Mouse (Mus musculus): ENCODE measurements around the gene Olfr961.

Gene Olfr961

DNA sequence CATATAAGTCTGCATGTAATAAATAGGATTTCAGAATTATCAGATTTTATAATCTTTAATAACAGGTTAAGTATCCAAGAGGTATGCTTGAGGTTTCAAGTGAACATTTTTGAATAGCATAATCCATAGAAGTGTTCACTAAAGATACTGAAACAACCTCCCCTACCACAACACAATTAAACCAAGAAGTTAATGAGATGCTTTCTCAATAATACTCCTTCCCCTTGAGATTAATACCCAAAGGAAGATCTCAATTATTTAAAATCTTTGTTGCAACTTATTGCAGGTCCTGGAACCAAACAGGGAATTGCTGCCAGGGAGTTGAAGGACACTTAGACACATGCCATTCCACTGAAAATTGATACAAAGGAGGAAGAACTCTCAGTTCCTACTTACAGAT lies at the start of gene Olfr961:
Gene Olfr961 (plus strand): TSS at position 301 of the 400 bp plus-strand sequence.
- DNase-seq, result no peak

DNA sequence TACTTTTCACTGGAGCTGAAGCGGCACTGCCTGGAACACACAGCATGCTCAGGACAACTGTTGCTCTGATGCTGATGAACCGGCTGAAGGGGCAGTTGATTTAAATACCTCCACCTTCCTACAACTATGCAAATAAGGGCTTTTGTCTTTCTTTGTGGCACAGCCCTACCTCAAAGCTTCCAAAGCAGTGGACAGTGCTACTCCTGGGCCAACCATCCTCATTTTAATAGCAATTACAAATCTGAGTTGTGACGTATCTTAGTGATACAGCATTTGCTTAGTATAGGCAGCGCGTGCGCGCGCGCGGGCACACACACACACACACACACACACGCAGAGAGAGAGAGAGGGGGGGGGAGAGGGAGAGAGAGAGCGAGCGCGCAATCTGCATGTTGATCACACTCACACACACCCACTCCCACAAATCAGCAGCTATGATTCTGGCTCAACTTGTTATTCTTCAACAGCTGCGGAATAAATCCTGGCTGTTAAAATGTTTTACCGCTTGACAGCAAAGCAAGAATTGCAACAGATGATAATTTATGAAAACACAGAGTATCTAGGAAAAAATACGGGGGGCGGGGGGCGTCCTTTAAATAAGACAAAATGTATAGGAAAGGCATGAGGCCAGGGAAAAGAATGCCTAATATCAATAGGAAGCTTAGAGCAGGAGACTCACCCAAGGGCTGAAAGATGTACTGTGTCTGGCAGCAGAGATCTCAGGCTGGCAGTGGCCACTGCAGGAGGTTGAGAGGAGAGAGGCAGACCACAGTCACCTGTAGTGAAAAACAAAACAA lies 42.2 kb upstream of the Olfr961 start:
- no peak for DNase-seq

DNA sequence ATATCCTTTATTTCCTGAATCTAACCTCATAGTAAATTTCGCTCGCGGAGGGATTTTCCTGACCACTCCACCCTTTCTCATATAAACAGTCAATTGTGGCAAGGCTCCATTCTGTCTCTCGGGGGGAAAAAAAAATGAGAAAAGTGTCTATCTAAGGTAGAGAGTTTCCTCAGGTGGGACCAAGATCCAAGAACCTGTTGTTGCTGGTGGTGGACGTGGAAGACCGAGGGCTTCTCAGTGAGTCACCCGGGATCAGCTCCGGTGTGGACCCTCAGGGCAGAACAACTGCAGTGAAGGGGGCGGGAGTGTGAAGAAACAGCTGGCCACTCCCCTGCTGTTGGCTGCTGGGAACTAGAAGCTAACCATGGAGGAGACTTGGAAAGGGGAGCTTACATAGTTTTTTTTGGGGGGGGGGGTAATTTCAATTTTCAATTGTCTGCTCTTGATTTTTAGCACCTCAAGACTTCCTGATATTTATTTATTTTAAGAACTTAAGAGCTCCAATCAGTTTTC lies 41.5 kb upstream of the Olfr961 start:
- DNase-seq, result no peak

DNA sequence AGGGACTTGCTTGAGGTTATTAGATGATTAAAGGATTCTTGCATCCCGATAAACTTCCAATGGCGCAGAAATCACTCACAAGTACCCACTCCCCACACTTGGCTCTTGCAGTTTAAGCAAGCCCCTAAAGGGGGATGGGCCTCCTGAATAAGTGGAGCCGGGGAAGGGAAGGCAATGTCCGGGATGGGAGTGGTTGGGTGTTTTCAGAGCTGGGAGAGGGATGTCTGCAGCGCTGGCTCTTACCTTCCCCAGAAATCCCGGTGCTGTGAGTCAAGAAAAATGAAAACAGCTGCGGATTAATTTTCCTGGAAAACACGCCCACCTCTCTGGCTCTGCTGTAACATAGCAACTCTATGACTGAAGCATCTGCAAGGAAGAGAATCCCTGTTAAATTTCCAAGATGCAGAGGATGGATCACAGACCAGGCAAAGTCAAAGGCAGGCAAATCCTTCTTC lies 40.9 kb upstream of the Olfr961 start, which contains the start of gene AW551984:
Gene AW551984 (minus strand): TSS at position 405 of the 455 bp plus-strand sequence.
- no peak for DNase-seq

DNA sequence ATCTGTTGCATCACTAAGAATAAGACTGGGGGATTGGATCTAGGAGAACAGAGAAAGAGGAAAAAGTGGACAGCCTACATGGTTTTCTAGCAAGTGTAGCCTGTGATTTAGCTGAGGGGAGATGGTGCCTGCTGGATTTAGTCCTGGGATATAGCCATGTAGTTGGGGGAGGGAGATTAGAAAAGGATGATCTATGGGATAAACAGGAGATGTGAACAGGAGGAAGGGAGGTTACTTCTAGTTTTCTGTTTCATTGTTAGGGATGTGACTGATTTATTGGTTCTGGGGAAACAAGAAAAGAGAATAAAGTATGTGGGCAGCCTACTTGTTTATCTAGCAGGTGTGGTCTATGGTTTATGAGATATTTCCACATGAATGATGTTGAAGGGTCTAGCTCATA lies 36.4 kb upstream of the Olfr961 start:
- no peak for DNase-seq

DNA sequence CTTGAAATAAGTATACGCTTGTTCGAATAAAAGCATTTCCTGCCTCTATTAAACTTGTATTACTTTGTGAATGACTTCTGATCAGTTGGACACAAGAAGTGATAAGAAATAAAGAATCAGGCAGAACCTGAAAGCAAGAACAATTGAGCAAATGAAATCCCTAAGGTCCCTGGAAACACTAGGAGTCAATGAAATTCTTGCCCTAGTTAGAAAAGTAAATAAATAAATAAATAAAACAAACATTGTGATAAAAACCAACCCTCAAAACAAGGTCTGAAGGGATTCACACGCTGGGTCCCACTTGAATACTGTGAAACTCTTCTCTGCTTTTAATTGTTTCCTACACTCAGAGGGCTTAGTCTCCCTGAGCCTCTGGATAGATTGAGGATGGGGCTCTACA lies 34.5 kb upstream of the Olfr961 start, which contains the start of gene Olfr148:
Gene Olfr148 (plus strand): TSS at position 301 of the 400 bp plus-strand sequence.
- no peak for DNase-seq

DNA sequence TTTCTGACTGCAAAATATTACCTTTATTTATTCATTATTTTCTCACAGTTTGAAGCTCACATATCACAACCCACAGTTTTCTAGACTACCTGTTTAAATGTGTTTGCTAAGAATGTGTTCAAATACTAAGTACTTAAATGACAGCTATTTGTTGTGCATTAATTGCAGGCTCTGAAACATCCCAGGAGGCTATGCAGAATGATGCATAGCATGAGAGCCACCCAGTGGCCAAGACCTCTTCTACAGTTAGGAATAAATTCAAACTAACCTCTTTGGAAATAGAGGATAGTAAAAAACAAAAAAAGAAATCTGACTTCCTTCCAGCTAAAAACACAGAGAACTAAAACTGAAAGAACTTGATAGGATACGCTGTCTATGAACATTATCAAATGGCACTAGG lies 32.9 kb upstream of the Olfr961 start:
- no peak for DNase-seq

DNA sequence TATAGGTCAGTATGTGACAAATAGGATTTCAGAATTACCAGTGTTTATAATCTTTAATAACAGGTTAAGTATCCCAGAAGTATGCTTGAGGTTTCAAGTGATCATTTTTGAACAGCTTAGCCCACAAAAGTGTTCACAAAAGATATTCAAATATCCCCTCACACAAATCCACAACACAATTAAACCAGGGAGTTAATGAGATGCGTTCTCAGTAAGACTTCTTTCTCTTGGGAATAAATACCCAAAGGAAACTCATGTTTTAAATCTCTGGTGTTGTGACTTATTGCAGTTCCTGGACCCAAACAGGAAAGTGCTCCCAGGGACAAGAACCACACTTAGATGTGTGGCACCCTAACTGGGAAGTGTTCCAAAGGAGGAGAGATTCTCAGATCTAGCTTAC lies 23.8 kb upstream of the Olfr961 start, which contains the start of gene Olfr960:
Gene Olfr960 (plus strand): TSS at position 301 of the 400 bp plus-strand sequence.
- DNase-seq, result no peak

DNA sequence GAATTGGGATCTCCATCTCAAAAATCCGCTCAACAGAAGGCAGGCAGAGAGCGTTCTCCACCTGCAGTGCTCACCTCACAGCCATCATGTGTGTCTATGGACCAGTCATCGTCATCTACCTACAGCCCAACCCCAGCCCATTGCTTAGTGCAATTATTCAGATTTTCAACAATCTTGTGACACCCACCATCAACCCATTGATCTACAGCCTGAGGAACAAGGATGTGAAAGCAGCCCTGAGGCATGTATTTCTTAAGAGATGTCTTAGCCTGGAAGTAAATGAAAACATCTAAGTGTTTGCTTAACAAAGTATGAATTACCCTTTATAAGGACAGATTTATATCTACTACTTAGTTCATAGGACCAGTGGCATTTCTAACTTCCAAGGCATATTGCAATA lies 21.1 kb upstream of the Olfr961 start:
- DNase-seq, result no peak

DNA sequence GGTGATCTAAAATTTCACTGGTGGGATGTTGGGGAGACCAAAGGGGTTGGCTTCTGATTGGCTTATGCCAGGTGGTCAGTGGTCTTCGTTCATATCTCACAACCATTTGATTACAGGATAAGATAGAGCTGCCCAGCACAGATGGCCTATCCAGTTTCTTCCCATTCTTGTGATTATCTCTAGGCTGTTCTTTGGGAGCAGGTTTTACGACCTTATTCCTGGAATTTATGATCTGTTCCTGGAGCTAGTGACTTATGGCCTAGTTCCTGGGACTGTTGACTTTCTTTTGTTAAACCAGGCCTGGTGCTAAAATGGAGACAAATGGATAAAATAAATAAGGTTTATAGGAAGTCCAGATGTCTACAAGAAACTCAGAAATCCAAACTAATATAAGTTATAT lies 20.2 kb upstream of the Olfr961 start:
- no peak for DNase-seq

DNA sequence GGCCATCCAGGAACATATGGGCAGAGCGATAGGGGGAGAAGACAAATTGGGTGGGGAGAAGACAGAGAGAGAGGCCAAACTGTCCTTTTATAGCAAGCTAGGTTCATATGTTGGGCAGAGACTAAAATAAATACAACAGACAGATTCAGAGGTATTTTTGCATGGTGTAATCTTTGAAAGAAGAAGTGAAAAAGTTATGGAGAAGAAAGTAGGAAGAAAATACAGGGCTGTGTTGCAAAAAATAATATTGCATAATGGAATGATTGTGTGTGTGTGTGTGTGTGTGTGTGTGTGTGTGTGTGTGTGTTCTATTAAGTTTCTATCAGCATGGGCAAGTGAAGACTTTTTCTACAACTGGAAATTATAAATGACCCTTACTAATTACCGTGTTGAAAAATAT lies 15.8 kb upstream of the Olfr961 start:
- DNase-seq, result no peak

DNA sequence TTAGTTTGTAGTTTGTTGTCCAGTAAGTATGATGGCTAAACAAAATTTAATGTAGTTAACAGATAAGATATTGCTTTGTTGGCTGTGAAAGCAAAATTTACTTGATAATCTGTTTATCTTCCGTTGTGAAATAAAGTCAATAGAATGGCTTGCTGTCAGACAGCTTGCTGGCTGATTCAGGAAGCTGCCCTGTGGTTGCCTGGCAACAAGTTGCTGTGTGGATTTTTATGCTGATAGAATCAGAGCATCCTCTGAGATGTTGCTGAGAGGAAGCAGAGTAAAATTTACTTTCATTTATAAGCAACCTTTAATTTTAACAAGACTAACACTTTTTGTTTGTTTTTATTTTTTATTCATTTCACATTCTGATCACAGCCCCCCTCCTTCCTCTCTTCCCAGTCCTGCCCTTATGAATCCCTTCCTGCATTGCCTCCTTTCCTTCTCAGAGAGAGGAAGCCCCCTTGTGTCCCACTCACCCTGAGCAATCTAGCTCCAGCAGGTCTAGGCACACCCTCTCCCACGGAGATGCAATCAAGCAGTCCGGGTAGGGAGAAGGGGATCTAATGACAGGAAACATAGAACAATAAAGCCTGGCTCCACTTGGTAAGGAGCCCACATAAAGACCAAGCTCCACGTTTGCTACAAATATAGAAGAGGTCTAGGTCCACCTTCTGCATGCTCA lies 10.8 kb upstream of the Olfr961 start:
- no peak for DNase-seq

DNA sequence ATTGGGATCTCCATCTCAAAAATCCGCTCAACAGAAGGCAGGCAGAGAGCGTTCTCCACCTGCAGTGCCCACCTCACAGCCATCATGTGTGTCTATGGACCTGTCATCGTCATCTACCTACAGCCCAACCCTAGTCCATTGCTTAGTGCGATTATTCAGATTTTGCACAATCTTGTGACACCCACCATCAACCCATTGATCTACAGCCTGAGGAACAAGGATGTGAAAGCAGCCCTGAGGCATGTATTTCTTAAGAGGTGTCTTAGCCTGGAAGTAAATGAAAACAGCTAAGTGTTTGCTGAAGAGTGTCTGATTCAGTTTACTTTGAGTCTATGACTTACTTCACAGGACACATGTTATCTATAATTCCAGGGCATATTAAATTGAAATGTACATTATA lies 2.5 kb downstream of the Olfr961 start:
- no peak for DNase-seq

DNA sequence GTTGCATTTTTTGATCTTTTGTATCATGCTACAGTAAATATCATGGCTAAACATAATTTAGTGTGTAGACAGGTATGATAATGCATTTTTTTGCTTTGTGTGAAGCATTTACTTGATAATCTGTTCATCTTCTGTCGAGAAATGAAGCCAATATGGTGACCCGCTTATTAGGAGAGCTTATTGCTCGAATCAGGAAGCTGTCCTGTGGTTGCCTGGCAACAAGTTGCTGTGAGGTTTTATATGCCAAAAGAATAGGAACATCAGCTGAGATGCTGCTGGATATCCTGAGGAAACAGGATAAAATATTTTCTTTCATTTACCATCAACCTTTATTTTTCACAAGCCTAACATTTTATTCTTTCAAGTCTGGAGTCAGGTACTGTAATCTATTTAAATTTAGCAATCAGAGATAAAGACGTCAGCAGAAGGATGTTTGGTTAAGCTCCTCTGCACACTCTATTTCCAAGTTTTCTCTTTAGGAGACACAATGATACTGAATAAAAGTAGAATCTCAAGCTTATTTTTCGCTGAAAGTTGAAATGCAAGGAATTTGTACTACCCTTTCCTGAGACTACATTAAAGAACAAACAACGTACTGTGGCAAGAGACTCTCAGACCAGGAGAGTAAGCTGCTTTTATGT lies 10.0 kb downstream of the Olfr961 start:
- no peak for DNase-seq

DNA sequence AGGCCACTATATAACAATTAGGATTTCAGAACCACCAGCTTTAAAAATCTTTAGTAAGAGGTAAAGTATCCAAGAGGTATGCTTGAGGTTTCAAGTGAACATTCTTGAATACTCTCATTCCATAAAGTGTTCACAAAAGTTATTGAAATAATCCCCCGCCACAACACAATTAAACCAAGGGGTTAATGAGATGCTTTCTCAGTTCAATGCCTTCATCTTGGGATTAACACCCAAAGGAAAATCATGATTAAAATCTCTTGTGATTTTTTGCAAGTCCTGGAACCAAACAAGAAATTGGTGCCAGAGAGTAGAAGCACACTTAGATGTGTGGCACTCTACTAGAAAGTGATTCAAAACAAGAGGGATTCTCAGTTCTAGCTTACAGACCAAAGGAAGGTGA lies 22.0 kb downstream of the Olfr961 start, which contains the start of gene Olfr963:
Gene Olfr963 (plus strand): TSS at position 301 of the 400 bp plus-strand sequence.
- no peak for DNase-seq

DNA sequence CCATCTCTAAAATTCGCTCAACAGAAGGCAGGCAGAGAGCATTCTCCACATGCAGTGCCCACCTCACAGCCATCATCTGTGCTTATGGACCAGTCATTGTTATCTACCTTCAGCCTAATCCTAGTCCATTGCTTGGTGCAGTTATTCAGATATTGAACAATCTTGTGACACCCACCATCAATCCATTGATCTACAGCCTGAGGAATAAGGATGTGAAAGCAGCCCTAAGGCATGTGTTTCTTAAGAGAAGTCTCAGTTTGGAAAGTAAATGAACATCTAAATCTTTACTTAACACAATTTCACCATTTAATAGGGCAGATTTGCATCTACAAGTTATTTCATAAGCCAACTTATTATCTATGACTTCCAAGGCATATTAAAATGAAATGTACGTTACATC lies 24.8 kb downstream of the Olfr961 start:
- DNase-seq, result no peak

DNA sequence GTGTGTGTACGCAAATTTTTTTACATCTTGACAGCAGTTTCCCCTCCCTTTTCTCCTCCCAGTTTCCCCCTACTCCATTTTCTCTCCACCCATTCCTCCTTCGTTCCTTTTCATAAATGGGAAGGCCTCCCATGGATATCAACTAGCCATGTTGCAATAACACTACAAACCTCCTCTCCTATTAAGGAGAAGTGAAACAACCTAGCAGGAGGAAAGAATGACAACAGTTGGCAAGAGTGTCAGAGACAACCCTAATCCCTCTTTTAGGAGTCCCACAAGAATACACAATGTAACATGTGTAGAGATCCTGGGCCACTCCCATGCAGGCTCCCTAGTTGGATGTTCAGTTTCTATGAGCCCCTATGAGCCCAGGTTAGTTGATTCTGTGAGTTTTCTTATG lies 29.9 kb downstream of the Olfr961 start:
- DNase-seq, result no peak

DNA sequence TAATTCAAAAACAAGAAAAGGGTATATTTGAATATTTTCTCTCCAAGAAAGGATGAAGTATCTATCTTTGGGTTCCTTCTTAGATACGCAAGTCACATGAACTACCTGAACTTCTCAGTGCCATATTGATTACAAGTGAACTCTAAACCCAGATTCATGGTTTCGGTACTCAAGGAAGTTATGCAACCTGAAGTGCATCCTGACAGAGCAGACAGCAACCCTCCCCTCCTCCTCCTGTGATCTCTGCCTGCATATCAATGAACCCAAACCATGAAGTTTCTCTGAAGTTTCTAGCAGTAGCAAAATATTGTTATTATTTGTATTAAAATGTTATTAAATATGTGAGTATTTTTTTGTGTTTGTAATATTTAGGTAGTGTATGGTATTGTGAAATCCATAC lies 33.7 kb downstream of the Olfr961 start:
- DNase-seq, result no peak

DNA sequence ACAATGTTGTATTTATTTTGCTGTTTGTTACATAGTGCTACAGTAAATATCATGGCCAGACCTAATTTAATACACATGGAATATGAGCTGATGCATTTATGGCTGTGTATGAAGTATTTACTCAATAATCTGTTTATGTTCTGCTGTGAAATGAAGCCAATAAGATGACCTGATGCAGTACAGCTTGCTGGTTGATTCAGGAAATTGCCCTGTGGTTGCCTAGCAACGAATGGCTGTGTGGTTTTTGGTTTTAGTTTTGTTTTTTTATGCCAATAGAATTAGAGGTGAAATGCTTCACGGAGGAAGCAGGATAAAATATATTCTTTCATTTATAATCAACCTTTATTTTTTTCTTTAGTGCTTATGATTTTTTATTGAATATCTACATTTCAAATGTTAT lies 34.4 kb downstream of the Olfr961 start:
- DNase-seq, result no peak

Data from lung, adult 18-20 months (tissue).